Mouse (Mus musculus) ES-E14 (cell line): ENCODE measurements around the gene Chst15. TPM values are rescaled to one million over a fixed set of nuclear protein-coding genes. Genes with fewer than 3 reads are reported as not detected.

Experiments
- DNase-seq: peaks from one replicate; pipeline ENCODE4 v3.0.0-alpha.2; 2013; ENCODE audit warnings: low read depth, low spot score
- H3K27ac ChIP-seq: 2 replicates; pipeline ENCODE4 v1.5.1; 2012; ENCODE audit warnings: low read depth, mild to moderate bottlenecking, low read length, moderate library complexity, mixed read lengths; ENCODE audit not compliant: poor library complexity, insufficient read depth, severe bottlenecking
- H3K36me3 ChIP-seq: 2 replicates; pipeline ENCODE4 v1.6.1; 2012; ENCODE audit warnings: mild to moderate bottlenecking, low read length, moderate library complexity, mixed read lengths; ENCODE audit not compliant: control insufficient read depth, poor library complexity, insufficient read depth, severe bottlenecking
- H3K4me1 ChIP-seq, 2 experiments: fragments of 150-350 bp in 1 of 2; sonication (generic) in 1 of 2; 2 replicates each; pipeline ENCODE4 v1.6.1; 2012; ENCODE audit warnings: low read length in 2 of 2, mild to moderate bottlenecking in 1 of 2, mixed read lengths in 1 of 2; ENCODE audit not compliant: control insufficient read depth in 2 of 2, insufficient read depth in 2 of 2, poor library complexity in 1 of 2
- H3K4me3 ChIP-seq, 2 experiments: fragments of 150-350 bp in 1 of 2; sonication (generic) in 1 of 2; 2 replicates each; pipeline ENCODE4 v1.5.1; 2012; ENCODE audit warnings: low read length in 2 of 2, low read depth in 1 of 2, mild to moderate bottlenecking in 1 of 2, mixed read lengths in 1 of 2; ENCODE audit not compliant: insufficient read depth in 1 of 2, poor library complexity in 1 of 2, severe bottlenecking in 1 of 2
- H3K9ac ChIP-seq: 2 replicates; pipeline ENCODE4 v1.6.1; 2012; ENCODE audit warnings: low read depth, mild to moderate bottlenecking, low read length, mixed read lengths; ENCODE audit not compliant: poor library complexity, insufficient read depth, severe bottlenecking
- H3K9me3 ChIP-seq: fragments of 150-350 bp; sonication (generic); 2 replicates; pipeline ENCODE4 v1.6.1; 2012; ENCODE audit warnings: low read depth, mild to moderate bottlenecking, low read length; ENCODE audit not compliant: control insufficient read depth, insufficient read depth
- CHD2 ChIP-seq: IDR thresholded peaks from 2 replicates; pipeline ENCODE4 v1.6.1; 2014; ENCODE audit warnings: mild to moderate bottlenecking, low read depth, low read length, inconsistent platforms
- HCFC1 ChIP-seq: IDR thresholded peaks from 2 replicates; pipeline ENCODE4 v1.6.1; 2012; ENCODE audit warnings: low read length, inconsistent platforms, borderline replicate concordance; ENCODE audit not compliant: insufficient read depth
- MAFK ChIP-seq: IDR thresholded peaks from 2 replicates; pipeline ENCODE4 v1.6.1; 2014; ENCODE audit warnings: mild to moderate bottlenecking, low read depth, low read length, inconsistent platforms; ENCODE audit not compliant: insufficient read depth
- ZC3H11A ChIP-seq: IDR thresholded peaks from 2 replicates; pipeline ENCODE4 v1.6.1; 2012; ENCODE audit warnings: low read depth, mild to moderate bottlenecking, inconsistent platforms, low read length, borderline replicate concordance
- ZNF384 ChIP-seq: IDR thresholded peaks from 2 replicates; pipeline ENCODE4 v1.6.1; 2012; ENCODE audit warnings: low read depth, low read length, inconsistent platforms
- in situ Hi-C, 2 experiments: fragments of 600-800 bp; cut with MboI; formaldehyde crosslinking; loops; one replicate each; pipeline ENCODE4 v1.15.1; 2025; ENCODE audit warnings: low sequenced_read_pairs in 2 of 2, inconsistent platforms in 1 of 2; ENCODE audit not compliant: unreplicated experiment in 2 of 2
- total RNA-seq: library from RNA; depleted of rRNA; stranded (reverse); fragments of 300-350 nt; gene quantifications from 2 replicates; pipeline ENCODE4 v1.2.3, GENCODE M21; 2012

The Chst15 gene
- total RNA-seq, 1 experiment, result 8.4 TPM

DNA sequence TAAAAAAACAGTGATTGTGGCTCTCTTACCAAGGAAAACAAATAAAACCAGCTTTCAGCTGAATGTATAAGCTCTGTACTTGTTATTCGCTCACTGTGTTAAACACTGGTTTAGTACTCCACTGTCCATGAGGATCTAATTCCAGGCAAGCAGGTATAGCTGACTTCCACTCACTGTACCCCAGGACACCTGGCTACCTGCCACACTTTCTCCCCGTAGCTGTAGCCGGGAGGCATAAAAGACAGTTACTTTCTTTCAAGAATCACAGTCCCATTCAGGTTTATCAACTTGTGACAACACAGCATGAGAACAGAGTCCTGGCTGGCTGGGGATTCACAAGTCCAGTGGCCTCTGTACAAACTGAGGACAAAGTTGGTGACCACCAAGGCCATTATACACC is 20.9 kb downstream of the Chst15 start:
- in situ Hi-C loops, result no loop called here
- no peaks in the 10 kb centered on the region for H3K36me3 ChIP-seq
- no peak overlapping the region for H3K27ac ChIP-seq
- H3K9ac ChIP-seq, result no peak overlapping the region
- H3K9me3 ChIP-seq, result no peaks in the 10 kb centered on the region
- H3K4me3 ChIP-seq, result no peak overlapping the region
- no peak for TF ChIP-seq HCFC1
- TF ChIP-seq MAFK, result no peak
- TF ChIP-seq ZNF384, result no peak
- TF ChIP-seq CHD2, result no peak
- TF ChIP-seq ZC3H11A, result no peak
- no peaks in the 10 kb centered on the region for H3K4me1 ChIP-seq
- DNase-seq, result no peak

DNA sequence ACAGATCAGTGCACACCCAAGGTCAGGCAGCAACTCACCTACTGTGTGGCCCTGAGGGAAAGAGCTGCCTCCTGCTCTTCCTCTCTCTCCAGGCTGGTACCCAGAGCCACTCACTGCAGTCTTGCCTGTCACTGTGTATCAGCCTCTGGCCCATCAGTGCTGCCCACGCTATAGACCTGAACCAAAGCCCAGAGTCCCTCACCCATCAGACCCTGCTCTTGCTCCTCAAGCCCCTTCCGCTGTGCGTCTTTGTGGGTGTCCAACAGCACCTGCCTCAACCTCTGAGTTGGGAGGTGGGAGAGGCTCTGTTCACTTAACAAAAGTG is 29.7 kb downstream of the Chst15 start:
- peaks cover 0 to 7% of the 10 kb centered on the region in 2 experiments; a peak in 1 of 4 replicates for H3K4me1 ChIP-seq
- DNase-seq, result no peak
- no peaks in the 10 kb centered on the region for H3K36me3 ChIP-seq
- no peak overlapping the region for H3K9ac ChIP-seq
- no peaks in the 10 kb centered on the region for H3K9me3 ChIP-seq
- H3K4me3 ChIP-seq, result no peak overlapping the region
- no peak for TF ChIP-seq ZNF384
- in situ Hi-C loops, result no loop called here
- no peak overlapping the region for H3K27ac ChIP-seq

GRCm38 (mm10) chr7:132286630-132287339 is 30.2 kb downstream of the Chst15 start:
- Histone ChIP-seq H3K36me3 (no peaks in the 10 kb centered on the region), H3K4me3 (no peak overlapping the region), H3K27ac (no peak overlapping the region), H3K9ac (no peak overlapping the region), H3K4me1 (peaks cover 0 to 7% of the 10 kb centered on the region in 2 experiments; a peak in 1 of 4 replicates), H3K9me3 (no peaks in the 10 kb centered on the region)
- TF ChIP-seq ZNF384, result no peak
- TF ChIP-seq HCFC1, result no peak
- TF ChIP-seq CHD2, result no peak
- TF ChIP-seq ZC3H11A, result no peak
- no peak for TF ChIP-seq MAFK
- in situ Hi-C loops, result no loop called here
- no peak for DNase-seq

DNA sequence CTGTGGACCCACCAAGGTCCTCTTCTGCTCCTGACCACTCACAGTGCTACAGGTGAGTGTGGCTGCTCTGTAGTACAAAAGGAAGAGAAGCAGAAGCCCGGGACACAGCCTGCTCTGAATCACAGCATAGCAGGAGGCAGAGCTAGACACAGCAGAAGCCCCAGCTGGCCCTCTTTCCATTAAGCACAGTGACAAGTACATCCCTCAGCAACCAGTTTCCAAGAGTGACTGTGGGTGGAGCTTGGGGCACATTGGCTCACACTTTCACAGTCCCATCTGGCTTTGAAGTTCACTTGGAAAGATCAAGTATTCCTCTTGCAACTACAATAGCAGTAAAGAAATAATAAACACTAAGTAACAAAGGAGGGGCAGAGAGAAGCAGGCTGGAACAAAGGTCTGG is 32.2 kb downstream of the Chst15 start:
- Histone ChIP-seq H3K9me3 (no peaks in the 10 kb centered on the region), H3K27ac (no peak overlapping the region), H3K4me1 (peaks cover 0 to 7% of the 10 kb centered on the region in 2 experiments; a peak in 1 of 4 replicates), H3K36me3 (no peaks in the 10 kb centered on the region), H3K4me3 (no peak overlapping the region), H3K9ac (no peak overlapping the region)
- DNase-seq, result no peak
- in situ Hi-C loops, result no loop called here
- TF ChIP-seq ZC3H11A, result no peak
- TF ChIP-seq CHD2, result no peak
- no peak for TF ChIP-seq HCFC1
- no peak for TF ChIP-seq MAFK
- TF ChIP-seq ZNF384, result no peak

GRCm38 (mm10) chr7:132284048-132284737 is 32.8 kb downstream of the Chst15 start:
- DNase-seq, result no peak
- H3K4me1 ChIP-seq, result peaks cover 0 to 7% of the 10 kb centered on the region in 2 experiments; a peak in 1 of 4 replicates

More at GRCm38 (mm10) chr7:132284048-132284737, 32.8 kb downstream of the Chst15 start:
- Histone ChIP-seq H3K9me3 (no peaks in the 10 kb centered on the region), H3K4me3 (no peak overlapping the region), H3K27ac (no peak overlapping the region), H3K36me3 (no peaks in the 10 kb centered on the region), H3K9ac (no peak overlapping the region)
- no peak for TF ChIP-seq MAFK
- no peak for TF ChIP-seq HCFC1
- TF ChIP-seq CHD2, result no peak
- no peak for TF ChIP-seq ZNF384
- TF ChIP-seq ZC3H11A, result no peak
- in situ Hi-C loops, result no loop called here
